Mouse (Mus musculus): ENCODE data around the gene Kctd12b. TPM values are rescaled to one million over a fixed set of nuclear protein-coding genes. Genes with fewer than 3 reads are reported as not detected.
"Not testable (repeated sequence)": the region's sequence is repeated elsewhere in the genome, so short reads cannot be mapped to it uniquely, and the experiment has no call there.

Gene Kctd12b
- polyA plus RNA-seq, 1 experiment from 2014 or later: 11.3 TPM

DNA sequence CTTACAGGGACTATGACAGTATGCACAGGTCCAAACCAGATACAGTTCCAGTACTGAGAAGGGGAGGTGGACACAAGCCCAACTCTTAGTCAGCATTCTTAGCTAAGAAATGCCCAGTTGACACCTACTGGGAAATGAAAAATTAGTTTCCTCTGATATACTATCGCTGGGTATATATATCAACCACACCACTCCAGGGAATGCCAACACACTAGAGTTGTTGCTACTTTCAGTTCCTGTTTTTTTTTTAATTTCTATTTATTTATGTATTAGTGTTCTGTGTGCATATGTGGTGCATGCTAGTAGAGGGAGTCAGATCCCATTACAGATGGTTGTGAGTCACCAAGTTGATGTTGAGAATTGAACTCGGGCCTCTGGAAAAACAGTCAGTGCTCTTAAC is 20.5 kb upstream of the Kctd12b start:
- ATAC-seq (replicated peaks; ENCODE audit: low FRiP score, low read depth) (no peak), DNase-seq (ENCODE audit: low spot score) (no peak)
- Histone ChIP-seq H3K27me3 (ENCODE audit: insufficient read depth, low read length) (no peaks in the 10 kb centered on the region), H3K9me3 (replicated peaks; ENCODE audit: low read length) (no peaks in the 10 kb centered on the region), H3K9ac (ENCODE audit: low read depth, low read length) (no peak overlapping the region), H3K4me1 (replicated peaks; ENCODE audit: insufficient read depth, low read length) (no peaks in the 10 kb centered on the region), H3K36me3 (ENCODE audit: insufficient read depth, low read length) (no peaks in the 10 kb centered on the region), H3K27ac (no peak overlapping the region), H3K4me2 (ENCODE audit: low read length) (no peak overlapping the region), H3K4me3 (replicated peaks; ENCODE audit: low read depth, low read length) (no peak overlapping the region)
- no peak for TF ChIP-seq CTCF (IDR thresholded peaks at IDR 0.05; ENCODE audit: low read depth)
- 74% methylated on average over 2 of the region's 2 CpGs for WGBS

DNA sequence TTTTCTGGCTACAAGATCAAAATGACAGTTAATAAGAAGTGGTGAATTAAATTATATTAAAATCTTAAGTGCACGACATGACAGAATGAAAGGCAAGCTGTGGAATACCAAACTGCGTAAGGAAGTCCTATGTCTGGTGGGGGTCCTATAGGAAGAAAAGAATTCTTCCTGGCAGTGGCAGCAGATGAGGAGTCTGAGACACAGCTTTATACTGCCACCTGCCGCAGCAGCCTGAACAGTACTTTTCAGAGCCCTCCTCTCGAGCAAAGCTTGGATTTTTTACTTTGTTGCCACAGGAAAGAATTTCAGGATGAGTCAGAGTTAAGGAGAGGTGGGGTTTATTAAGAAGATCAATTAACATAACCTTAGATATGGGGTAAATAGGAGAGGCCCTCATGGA is 11.5 kb upstream of the Kctd12b start:
- ATAC-seq (replicated peaks; ENCODE audit: low FRiP score, low read depth): no peak
- 41% methylated on average over 4 of the region's 4 CpGs for WGBS
- peak; percentile 40 for DNase-seq (ENCODE audit: low spot score)

DNA sequence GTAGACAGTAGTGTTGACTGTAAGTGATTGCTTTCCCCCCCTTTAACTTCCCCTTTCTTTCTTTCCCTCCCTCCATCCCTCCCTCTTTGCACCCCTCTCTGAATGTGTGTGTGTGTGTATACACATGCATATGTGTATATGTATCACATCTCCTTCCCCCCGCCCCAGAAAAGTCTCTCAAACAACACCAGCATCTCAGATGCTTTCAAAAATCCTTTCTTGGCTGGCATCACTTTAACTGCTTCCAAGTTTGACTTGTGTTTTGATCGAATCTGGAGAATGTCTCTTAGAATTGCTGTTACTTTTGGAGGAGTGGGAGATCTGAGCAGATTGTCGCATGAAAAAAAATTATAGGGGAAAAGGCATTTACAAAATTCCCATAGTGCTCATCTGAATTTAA is 4.3 kb upstream of the Kctd12b start:
- H3K4me1 ChIP-seq (replicated peaks; ENCODE audit: insufficient read depth, low read length): no peaks in the 10 kb centered on the region
- no peak overlapping the region for H3K4me2 ChIP-seq (ENCODE audit: low read length)
- no peaks in the 10 kb centered on the region for H3K27me3 ChIP-seq (ENCODE audit: insufficient read depth, low read length)
- H3K9ac ChIP-seq (ENCODE audit: low read depth, low read length): no peak overlapping the region
- H3K36me3 ChIP-seq (ENCODE audit: insufficient read depth, low read length): no peaks in the 10 kb centered on the region
- no peak overlapping the region for H3K4me3 ChIP-seq (replicated peaks; ENCODE audit: low read depth, low read length)
- no peak for TF ChIP-seq CTCF (IDR thresholded peaks at IDR 0.05; ENCODE audit: low read depth)
- DNase-seq (ENCODE audit: low spot score) (no peak), ATAC-seq (replicated peaks; ENCODE audit: low FRiP score, low read depth) (no peak)
- no peaks in the 10 kb centered on the region for H3K9me3 ChIP-seq (replicated peaks; ENCODE audit: low read length)
- no peak overlapping the region for H3K27ac ChIP-seq
- 77% methylated on average over 3 of the region's 3 CpGs for WGBS

More for the DNA sequence above, 11.5 kb upstream of the Kctd12b start:
- no peaks in the 10 kb centered on the region for H3K4me1 ChIP-seq (replicated peaks; ENCODE audit: insufficient read depth, low read length)
- H3K36me3 ChIP-seq (ENCODE audit: insufficient read depth, low read length): no peaks in the 10 kb centered on the region
- H3K9ac ChIP-seq (ENCODE audit: low read depth, low read length): no peak overlapping the region
- no peaks in the 10 kb centered on the region for H3K27me3 ChIP-seq (ENCODE audit: insufficient read depth, low read length)
- TF ChIP-seq CTCF (IDR thresholded peaks at IDR 0.05; ENCODE audit: low read depth): peak; percentile 62
- no peak overlapping the region for H3K27ac ChIP-seq
- no peaks in the 10 kb centered on the region for H3K9me3 ChIP-seq (replicated peaks; ENCODE audit: low read length)
- no peak overlapping the region for H3K4me3 ChIP-seq (replicated peaks; ENCODE audit: low read depth, low read length)
- H3K4me2 ChIP-seq (ENCODE audit: low read length): no peak overlapping the region

DNA sequence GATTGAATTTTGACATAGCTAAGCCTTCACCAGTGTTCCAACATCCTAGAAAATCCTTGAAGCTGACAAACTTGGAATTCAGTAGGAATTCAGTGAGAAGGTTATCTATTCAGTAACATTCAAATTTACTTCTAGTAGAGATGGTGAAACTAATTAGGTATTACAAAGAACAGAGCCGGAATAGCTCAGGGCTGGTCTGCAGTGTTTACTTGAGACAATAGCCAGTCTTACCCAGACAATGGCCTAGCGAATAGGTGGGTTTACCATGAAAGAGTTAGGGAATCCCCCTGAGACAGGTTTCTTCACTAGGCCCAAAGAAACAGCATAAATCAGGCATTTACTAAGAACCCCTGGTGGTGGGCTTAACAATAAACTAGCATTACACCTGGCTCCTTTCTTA is 28.0 kb downstream of the Kctd12b start:
- DNase-seq (ENCODE audit: low spot score); H3K36me3 ChIP-seq (ENCODE audit: insufficient read depth, low read length); H3K27ac ChIP-seq; H3K9me3 ChIP-seq (replicated peaks; ENCODE audit: low read length); H3K4me2 ChIP-seq (ENCODE audit: low read length); H3K27me3 ChIP-seq (ENCODE audit: insufficient read depth, low read length); H3K9ac ChIP-seq (ENCODE audit: low read depth, low read length); H3K4me3 ChIP-seq (replicated peaks; ENCODE audit: low read depth, low read length); H3K4me1 ChIP-seq (replicated peaks; ENCODE audit: insufficient read depth, low read length); ATAC-seq (replicated peaks; ENCODE audit: low FRiP score, low read depth): not testable (repeated sequence)
- WGBS: 75% methylated on average over 2 of the region's 2 CpGs

DNA sequence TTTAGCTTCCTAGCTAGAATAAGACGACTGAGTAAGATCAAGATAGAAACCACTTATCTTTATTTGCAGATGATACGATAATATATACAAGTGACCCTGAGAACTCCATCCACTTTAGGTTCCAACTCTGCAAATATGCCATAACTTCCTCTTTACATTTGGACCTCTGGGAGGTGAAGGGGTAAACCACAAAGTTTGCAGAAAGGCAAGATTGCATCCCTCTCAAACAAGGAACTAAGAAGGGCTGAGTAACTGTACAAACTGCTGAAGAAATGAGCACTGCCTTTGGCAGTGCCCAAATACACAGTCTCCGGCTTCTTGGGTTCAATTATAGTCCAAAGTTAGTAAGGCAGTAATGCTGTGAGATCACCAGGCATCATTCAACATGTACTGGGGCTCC is 31.3 kb downstream of the Kctd12b start:
- H3K9me3 ChIP-seq (replicated peaks; ENCODE audit: low read length): no peaks in the 10 kb centered on the region
- WGBS: 73% methylated on average over 3 of the region's 3 CpGs
- H3K4me2 ChIP-seq (ENCODE audit: low read length): no peak overlapping the region
- DNase-seq (ENCODE audit: low spot score): no peak
- H3K27me3 ChIP-seq (ENCODE audit: insufficient read depth, low read length): no peaks in the 10 kb centered on the region
- H3K4me3 ChIP-seq (replicated peaks; ENCODE audit: low read depth, low read length): no peak overlapping the region
- no peak for ATAC-seq (replicated peaks; ENCODE audit: low FRiP score, low read depth)
- no peaks in the 10 kb centered on the region for H3K4me1 ChIP-seq (replicated peaks; ENCODE audit: insufficient read depth, low read length)
- no peak overlapping the region for H3K9ac ChIP-seq (ENCODE audit: low read depth, low read length)
- H3K27ac ChIP-seq: no peak overlapping the region
- TF ChIP-seq CTCF (IDR thresholded peaks at IDR 0.05; ENCODE audit: low read depth): no peak
- no peaks in the 10 kb centered on the region for H3K36me3 ChIP-seq (ENCODE audit: insufficient read depth, low read length)

DNA sequence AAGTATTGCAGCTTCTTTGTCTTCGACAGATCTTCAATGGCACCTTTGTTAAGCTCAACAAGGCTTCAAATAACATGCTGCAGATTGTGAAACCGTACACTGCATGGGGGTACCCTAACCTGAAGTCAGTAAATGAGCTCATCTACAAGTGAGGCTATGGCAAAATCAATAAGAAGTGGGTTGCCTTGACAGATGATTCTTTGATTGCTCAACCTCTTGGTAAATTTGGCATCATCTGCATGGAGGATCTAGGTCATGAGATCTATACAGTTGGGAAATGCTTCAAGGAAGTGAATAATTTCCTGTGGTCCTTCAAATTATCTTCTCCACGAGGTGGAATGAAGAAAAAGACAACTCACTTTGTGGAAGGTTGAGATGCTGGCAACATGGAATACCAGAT is 39.2 kb downstream of the Kctd12b start:
- TF ChIP-seq CTCF (IDR thresholded peaks at IDR 0.05; ENCODE audit: low read depth): no peak
- Histone ChIP-seq H3K27me3 (ENCODE audit: insufficient read depth, low read length) (no peaks in the 10 kb centered on the region), H3K9ac (ENCODE audit: low read depth, low read length) (no peak overlapping the region), H3K4me1 (replicated peaks; ENCODE audit: insufficient read depth, low read length) (no peaks in the 10 kb centered on the region), H3K4me3 (replicated peaks; ENCODE audit: low read depth, low read length) (no peak overlapping the region), H3K27ac (no peak overlapping the region), H3K36me3 (ENCODE audit: insufficient read depth, low read length) (no peaks in the 10 kb centered on the region), H3K4me2 (ENCODE audit: low read length) (no peak overlapping the region), H3K9me3 (replicated peaks; ENCODE audit: low read length) (no peaks in the 10 kb centered on the region)
- DNase-seq (ENCODE audit: low spot score): no peak
- 71% methylated on average over 3 of the region's 3 CpGs for WGBS
- no peak for ATAC-seq (replicated peaks; ENCODE audit: low FRiP score, low read depth)

DNA sequence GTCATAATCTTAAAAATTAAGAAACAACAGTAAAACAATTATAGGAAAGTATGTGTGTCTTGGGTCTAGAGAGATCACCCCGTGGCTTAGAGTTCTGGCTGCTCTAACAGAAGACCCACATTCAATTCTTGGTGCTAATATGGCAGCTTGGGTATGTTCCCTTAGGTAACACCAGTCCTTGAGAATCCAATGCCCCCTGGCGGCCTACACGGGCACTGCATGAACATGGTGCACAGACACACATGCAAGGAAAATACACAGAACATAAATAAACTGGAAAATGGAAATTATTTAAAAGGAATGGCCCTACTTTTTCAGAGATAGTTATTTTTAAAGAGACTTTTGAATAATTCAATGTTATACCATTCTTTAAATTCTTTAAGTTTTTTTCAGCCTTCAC is 55.6 kb downstream of the Kctd12b start:
- no peaks in the 10 kb centered on the region for H3K36me3 ChIP-seq (ENCODE audit: insufficient read depth, low read length)
- no peak overlapping the region for H3K4me3 ChIP-seq (replicated peaks; ENCODE audit: low read depth, low read length)
- TF ChIP-seq CTCF (IDR thresholded peaks at IDR 0.05; ENCODE audit: low read depth): peak; percentile 27; the same call in 1 of the 2 replicates
- no peaks in the 10 kb centered on the region for H3K27me3 ChIP-seq (ENCODE audit: insufficient read depth, low read length)
- ATAC-seq (replicated peaks; ENCODE audit: low FRiP score, low read depth) (no peak), DNase-seq (ENCODE audit: low spot score) (no peak)
- H3K4me1 ChIP-seq (replicated peaks; ENCODE audit: insufficient read depth, low read length): no peaks in the 10 kb centered on the region
- no peak overlapping the region for H3K4me2 ChIP-seq (ENCODE audit: low read length)
- H3K9me3 ChIP-seq (replicated peaks; ENCODE audit: low read length): no peaks in the 10 kb centered on the region
- H3K27ac ChIP-seq: no peak overlapping the region
- 71% methylated on average over 3 of the region's 3 CpGs for WGBS
- no peak overlapping the region for H3K9ac ChIP-seq (ENCODE audit: low read depth, low read length)

Data from kidney, postnatal 0 days (tissue).